Mouse (Mus musculus): Measurements from ENCODE around the gene Bcl2l10.
"Not testable (repeated sequence)": the region's sequence is repeated elsewhere in the genome, so short reads cannot be mapped to it uniquely, and the experiment has no call there.

Gene Bcl2l10

DNA sequence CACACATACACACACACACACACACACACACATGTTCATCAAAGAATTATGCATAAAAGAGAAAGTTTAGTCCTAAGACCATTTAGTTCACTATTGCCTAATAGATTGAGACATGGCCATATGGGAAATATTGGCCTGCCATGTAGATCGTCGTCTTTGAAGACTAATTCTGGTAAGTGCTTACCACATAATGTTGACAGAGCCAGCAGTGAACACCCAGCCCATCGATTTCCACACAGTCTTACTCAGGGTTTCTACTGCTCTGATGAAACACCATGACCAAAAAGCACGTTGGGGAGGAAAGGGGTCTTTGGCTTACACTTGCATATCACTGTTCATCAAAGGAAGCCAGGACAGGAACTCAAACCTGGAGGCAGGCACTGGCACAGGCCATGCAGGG lies 5.1 kb upstream of the Bcl2l10 start:
- DNase-seq (ENCODE audit: low read depth, low spot score): no peak

DNA sequence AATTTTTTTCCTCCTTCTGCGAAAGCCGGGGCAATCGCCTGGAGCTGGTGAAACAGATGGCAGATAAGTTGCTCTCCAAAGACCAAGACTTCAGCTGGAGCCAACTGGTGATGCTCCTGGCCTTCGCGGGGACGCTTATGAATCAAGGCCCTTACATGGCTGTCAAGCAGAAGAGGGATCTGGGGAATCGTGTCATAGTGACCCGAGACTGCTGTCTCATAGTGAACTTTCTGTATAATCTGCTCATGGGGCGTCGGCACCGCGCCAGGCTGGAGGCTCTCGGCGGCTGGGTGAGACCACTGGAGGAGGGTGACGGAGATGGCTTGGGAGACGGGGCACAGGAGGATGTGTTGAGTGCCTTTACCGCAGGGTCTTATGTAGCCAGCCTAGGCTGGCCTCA lies 508 bp downstream of the Bcl2l10 start:
- DNase-seq (ENCODE audit: low read depth, low spot score): no peak

DNA sequence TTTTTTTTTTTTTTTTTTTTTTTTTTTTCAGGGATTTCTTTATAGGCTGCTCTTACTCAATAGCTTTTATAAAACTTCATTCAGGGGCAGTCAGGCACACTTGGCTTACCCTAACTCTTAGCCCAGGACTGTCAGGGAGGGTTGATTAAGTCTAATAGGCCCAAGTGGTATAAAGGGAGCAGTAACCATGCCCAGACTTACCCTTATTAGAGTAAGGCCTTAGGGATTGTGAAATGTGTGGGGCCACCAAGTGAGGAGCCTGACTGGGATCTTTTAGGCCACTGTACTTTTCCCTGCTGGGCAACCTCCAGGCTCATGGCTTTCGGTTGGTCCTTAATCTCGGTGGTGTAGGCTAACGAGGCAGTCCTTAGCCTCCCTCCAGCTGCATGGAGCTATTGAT lies 1.1 kb downstream of the Bcl2l10 start:
- DNase-seq (ENCODE audit: low read depth, low spot score): no peak

DNA sequence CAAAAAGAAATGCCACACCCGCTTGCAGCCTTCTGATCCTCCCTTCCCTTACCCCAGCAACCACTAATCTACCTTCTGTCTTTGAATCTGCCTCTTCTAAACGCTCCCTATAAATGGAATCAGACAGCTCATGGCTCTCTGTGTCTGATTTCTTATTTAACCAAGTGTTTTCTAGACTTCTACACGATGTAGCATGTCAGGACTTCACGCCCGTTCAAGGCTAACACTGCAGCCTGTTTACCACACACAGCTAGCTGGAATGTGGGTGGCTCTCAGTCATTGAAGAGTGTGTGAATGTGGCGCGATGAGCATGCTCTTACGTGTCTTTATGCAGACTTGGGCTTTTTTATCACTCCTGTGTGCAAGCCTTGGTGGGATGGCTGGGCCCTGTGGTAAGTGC lies 5.5 kb downstream of the Bcl2l10 start:
- DNase-seq (ENCODE audit: low read depth, low spot score): no peak

DNA sequence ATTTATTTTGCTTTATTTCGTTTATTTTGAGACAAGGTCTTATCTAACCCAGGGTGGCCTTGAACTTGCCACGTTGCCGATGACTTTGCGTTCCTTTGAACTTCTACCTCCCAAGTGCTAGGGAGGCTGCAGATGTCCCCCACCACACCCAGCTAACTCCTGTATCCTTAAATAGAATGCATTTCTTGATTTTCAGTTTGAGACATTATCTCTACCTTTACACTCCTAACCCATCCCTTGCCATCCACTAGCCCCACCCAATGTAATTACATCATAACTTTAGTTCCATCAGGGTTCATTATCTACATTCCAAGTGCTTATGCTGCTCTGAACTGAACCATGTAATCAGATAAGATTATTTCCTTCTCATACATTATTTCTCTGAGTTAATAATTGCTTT lies 8.2 kb downstream of the Bcl2l10 start:
- no peak for DNase-seq (ENCODE audit: low read depth, low spot score)

DNA sequence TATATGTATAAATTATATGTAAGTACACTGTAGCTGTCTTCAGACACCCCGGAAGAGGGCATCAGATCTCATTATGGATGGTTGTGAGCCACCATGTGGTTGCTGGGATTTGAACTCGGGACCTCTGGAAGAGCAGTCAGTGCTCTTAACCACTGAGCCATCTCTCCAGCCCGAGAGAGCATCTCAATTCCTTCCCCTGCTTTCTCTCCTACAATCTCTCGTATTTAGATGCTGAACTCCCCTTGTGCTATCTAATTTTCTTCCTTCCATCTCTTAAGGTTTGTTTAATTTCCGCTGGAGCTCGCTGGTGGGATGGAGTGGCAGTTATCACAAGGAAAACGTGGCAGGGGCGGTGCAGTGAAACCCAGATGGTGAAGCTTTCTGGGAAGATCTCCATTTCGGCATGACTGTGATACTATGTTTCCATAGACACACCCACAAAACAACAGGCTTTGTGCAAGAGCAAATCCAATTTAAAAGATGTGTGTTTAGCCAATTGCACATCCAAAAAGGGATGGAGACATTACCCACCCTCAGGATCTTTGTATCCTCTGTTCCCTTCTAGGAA lies 9.6 kb downstream of the Bcl2l10 start:
- DNase-seq (ENCODE audit: low read depth, low spot score): no peak

DNA sequence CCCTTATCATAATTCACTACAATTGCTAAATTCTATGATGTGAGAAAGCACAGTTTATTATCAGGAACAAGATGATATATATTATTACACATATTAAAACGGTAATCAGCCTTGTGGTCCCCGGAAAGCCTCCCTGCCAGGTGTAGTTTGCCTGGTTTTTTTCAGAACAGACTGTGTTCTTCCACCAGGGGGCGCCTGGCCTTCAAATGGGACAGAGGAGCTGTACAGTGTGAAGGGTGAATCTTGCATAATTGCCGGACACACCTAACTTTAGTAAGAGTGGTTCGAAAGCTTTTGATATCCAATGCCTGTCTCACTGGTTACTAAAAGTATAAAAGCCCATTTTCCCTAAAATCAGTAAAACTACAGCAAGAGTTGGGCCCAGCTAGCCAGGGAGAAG lies 14.1 kb downstream of the Bcl2l10 start:
- DNase-seq (ENCODE audit: low read depth, low spot score): peak; percentile 44

DNA sequence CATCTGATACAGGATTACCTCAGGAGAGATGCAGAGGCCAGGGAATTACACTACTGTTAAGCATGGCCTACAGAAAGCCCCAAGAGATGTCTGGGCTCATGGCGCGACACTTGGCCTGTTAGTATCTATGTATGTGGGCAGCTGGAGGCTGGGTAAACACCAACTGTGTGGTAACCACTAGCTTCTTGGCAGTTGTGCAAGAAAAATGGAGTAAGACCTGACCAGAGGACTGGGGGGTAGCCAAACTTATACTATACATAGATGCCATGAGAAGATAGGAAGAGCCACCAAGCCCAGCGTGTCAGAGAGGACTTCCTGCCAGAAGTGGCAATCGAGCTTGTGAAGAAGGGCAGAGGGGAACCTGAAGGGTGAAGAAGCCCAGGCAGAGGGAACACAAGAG lies 14.6 kb downstream of the Bcl2l10 start:
- DNase-seq (ENCODE audit: low read depth, low spot score): no peak

DNA sequence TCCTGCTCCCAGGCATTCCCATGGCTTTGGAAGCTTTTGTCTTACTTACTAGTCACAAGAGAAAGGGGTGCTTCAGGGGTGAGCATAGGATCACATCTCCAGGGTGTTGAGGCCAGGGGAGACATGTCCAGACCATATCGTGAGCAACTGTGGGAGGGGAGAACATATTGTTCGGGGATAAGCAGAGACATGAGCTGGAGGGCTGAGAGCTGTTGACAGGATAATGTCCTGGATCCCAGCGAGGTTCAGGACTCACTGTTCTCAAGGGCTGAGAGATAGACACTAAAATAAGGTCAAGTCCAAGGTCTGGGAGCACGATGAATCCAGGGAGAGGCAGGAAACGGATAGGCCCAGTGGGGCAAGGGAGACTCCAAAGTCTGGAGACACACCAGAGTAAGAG lies 15.4 kb downstream of the Bcl2l10 start:
- no peak for DNase-seq (ENCODE audit: low read depth, low spot score)

DNA sequence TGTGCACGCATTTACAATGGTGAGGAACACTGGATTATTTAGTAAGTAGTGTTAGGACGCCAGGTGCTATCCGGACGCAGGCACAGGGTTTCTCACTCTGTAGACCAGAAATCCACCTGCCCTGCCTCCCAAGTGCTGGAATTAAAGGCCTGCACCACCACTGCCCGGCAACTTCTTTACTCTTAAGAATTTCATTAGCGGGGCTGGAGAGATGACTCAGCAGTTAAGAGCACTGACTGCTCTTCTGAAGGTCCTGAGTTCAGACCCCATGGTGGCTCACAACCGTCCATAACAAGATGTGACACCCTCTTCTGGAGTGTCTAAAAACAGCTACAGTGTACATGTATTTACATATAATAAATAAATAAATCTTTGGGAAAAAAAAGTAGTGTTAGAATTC lies 16.1 kb downstream of the Bcl2l10 start:
- not testable (repeated sequence) for DNase-seq (ENCODE audit: low read depth, low spot score)

DNA sequence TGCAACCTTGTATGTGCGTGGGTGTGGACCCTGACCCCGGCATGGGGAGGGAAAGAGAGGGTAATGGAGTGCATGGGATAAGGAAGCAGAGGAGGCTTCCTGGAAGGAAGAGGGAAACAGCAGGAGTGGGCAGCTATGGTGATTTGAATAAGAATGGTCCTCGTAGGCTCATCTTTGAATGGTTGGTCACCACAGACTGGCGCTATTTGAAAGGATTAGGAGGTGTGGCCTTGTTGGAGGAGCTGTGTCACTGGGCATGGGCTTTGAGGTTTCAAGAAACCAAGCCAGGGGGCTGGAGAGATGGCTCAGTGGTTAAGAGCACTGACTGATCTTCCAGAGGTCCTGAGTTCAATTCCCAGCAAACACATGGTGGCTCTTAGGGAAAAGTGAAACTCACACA lies 17.6 kb downstream of the Bcl2l10 start:
- DNase-seq (ENCODE audit: low read depth, low spot score): no peak

DNA sequence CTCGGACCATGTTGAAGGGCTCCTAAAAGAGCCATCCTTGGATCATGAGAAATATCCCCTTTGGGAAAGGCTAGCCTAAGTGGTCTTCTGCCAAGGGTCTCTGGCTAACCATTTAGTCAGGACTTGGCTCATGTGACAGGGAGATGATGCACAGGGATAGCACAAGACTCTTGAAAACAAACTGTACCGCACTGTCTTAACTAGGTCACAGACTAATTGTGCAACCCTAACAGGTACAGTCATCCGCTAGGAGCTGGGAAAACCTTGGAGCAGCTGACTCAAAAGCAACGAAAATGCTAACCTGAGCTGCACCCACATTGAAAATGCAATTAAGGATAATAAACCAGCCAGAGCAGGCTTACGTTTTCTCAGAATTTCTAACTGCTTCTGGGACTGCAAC lies 18.6 kb downstream of the Bcl2l10 start:
- DNase-seq (ENCODE audit: low read depth, low spot score): no peak

DNA sequence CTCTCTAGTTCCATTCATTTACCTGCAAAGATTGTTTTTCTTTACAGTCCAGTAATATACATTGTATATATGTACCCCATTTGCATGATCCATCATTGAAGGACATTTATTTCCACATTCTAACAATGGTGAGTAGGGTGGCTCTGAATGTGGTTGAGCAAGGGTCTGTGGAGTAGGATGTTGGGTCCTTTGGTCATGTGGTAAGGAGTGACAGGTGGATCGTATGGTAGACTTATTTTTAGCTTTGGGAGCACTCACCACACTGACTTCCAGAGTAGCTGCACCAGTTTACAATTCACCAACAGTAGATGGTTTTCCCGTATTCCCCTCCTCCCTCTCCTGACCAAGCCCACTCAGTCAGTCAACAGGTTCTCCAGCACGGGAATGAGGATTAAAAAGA lies 21.2 kb downstream of the Bcl2l10 start:
- DNase-seq (ENCODE audit: low read depth, low spot score): no peak

DNA sequence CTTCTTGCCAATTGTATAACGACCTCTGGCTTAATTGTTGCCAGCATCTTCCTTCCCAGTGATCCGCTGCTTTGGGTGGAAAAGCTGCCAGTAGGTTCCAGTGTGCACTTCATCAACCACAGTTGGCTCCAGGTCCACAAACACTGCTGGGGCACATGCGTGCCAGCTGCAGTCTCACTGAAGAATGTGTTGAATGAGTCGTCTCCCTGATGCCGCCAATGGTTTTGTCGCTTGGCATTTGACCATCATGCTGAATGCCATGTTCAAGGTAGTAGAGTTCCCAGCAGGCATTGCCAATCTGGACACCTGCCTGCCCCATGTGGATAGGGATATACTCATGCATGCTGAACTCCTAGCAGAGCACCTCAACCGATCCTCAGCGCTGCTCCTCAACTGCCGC lies 28.0 kb downstream of the Bcl2l10 start:
- no peak for DNase-seq (ENCODE audit: low read depth, low spot score)

DNA sequence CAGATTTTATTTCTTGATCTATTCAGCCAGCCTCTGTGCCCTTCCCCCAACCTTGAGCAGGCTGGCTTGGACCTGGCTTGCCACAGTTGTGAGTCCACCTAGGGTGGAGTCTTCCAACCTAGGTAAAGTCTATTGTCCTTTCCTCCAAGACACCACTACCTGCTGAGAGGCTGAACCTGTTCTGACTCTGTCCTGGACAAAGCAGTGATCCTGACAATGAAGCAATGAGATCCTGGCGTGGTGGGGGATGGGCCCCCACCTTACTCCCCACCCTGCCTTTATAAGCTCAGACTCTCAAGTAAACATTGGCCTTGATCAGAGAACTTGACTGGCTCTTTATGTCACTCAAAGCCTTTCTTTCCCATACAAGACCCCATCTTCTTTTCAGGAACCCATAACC lies 28.9 kb downstream of the Bcl2l10 start:
- DNase-seq (ENCODE audit: low read depth, low spot score): no peak

DNA sequence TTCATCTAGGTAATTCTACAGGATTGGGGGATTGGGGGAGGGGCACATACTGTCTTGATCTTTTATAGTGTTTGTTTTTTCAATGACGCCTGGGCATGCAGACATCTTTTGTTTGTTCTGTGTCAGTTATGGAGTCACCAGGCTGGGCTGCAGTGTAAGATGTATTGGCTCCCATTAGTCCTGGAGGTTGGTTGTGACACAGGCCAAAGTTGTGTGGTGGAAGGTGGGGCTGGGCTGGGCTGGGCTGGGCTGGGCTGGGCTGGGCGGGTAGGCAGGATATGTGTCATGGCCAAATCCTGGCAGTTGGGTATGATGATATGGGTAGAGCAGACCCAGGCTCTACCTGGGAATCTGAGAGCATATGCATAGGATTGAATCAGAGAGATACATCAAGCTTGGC lies 31.2 kb downstream of the Bcl2l10 start:
- no peak for DNase-seq (ENCODE audit: low read depth, low spot score)

DNA sequence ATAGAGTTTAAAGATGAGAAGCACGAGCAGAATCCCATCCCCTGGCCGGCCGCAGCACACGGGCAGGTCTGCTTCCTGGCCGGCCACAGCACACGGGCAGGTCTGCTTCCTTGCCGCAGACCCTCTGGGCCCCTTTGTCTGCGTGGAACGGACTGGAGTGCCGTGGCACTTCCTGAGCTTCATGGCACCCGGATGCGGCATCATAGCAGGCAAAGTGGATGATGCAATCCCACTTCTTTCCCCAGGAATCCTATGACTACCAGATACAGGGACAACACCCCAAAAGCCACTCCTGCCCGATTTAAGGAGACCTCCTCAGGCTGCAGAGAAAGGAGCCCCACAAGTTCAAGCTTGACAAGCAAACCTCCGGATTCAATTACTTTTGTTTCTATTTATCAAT lies 35.3 kb downstream of the Bcl2l10 start:
- no peak for DNase-seq (ENCODE audit: low read depth, low spot score)

DNA sequence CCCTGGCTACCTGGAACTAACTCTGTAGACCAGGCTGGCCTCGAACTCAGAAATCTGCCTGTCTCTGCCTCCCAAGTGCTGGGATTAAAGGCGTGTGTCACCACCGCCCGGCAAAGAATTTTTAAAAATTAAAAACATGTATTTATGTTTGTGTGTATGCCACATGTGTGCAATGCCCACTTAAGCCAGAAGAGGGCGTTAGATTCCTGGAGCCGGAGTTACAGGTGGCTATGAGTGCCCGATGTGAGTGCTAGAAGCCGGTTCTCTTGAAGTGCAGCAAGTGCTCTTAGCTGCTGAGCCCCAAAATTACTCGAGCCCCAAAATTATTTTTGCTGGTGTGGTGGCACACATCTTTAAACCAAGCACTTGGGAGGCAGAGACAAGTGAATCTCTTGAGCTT lies 36.2 kb downstream of the Bcl2l10 start:
- no peak for DNase-seq (ENCODE audit: low read depth, low spot score)

DNA sequence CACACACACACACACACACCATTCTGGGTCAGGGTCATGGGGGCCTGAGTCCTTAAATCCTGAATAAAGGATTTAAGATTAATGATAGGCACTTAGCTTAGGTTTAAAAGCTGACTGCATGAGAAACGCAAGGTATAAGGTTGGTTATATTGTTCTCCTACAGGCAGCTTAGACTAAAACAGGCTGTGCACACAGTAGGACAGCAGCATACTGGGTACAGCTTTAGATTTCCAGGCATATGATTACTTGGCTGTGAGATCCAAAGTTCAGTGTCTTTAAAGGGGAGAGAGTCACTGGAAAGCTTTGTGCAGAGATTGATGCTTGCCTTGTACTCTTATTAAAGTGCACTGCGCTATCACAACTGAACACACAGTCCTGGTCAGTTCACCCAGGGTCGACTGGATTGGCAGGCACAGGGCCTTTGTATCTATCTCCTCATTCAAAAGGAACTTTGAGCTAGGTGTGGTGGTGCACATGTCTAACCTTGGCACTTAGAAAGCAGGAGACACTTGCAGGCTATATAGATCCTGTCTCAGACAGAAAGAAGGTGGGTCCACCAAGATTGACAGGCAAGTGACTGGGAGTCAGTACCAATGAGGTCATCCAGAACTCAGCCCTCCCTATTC lies 36.9 kb downstream of the Bcl2l10 start:
- DNase-seq (ENCODE audit: low read depth, low spot score): no peak

DNA sequence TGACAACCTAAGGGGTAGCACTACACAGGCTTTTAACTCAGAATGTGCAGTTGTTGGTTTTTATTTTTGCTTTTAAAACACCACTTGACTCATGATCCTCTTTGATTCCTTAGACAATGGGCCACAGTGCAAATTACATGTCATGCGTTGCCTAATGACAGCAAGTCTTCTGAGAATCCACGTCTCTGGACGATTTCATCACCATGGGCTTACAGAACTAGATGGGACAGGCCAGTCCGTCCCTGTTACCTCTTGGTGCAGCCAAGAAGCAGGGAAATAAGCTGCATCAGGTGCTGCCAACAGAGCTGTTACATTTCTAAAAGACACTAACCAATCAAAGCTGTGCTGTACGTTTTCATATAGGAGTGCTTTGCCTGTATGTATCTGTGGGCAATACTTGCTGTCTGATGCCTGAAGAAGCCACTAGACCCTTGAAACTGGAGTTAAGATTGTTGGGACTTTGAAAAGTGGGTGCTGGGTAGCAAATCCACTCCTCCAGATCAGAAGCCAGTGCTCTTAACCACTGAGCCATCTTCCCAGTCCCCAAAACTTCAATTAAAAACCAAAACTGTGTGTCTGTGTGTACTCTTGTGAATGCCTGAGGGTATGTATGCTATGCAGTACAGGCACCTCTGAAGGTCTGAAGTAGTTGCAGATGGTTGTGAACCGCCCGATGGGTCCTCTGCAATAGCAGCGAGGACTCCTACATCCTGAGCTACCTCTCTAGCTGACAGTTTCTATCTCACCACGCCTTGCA lies 37.8 kb downstream of the Bcl2l10 start:
- DNase-seq (ENCODE audit: low read depth, low spot score): no peak

DNA sequence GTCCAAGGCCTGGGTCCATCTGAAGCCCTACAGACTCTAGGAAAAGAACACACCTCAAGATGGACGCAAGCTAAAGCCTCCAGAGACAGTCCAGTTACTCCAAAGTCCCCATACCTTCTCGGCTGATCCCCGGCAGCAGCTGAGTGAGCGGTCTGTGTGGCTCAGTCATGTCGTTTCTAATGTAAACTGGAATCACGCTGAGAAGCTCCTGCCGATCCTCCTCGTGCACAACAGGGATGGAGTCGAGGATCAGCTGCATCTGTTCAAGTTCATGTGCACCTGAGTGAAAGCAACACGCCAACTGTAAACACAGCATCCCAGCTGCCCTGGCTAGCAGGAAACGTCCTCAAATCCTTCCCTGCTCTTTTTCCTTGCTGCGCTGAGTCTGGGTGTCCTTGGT lies 45.7 kb downstream of the Bcl2l10 start:
- DNase-seq (ENCODE audit: low read depth, low spot score): no peak

DNA sequence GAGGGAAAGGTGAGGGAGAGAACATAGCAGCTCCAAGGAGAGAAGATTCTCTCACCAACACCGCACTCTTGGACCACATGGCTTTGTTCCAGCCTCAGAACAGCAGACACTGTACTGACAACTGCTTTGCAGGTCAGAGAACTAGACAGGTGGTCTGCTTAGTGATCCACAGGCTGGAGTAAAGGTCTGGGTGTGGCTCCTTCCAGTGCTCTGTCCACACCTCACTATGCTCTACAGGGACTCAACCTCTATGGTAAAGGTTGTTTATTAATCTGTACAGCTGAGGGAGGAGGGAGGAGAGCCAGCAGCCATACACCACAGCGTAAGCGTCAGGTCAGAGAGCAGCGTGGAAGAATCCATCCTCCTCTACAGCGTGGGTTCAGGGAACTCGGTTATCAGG lies 48.4 kb downstream of the Bcl2l10 start:
- DNase-seq (ENCODE audit: low read depth, low spot score): no peak

DNA sequence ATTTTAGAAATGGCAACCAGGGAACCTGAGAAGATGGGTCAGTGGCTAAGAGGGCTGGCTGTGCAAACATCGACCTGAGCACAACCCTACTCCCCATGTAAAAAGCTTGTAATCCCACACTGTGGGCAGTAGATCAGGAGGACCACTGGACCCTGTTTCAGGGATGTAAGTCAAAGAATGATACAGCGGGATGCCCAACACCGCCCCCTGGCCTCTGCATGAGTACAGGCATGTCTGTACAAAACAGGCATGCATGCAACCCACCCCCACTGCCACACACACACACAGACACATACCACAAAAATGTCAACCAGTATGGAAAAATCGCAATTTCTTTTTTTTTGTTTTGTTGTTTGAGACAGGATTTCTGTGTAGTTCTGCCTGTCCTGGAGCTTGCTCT lies 51.5 kb downstream of the Bcl2l10 start:
- no peak for DNase-seq (ENCODE audit: low read depth, low spot score)

All from embryo, embryonic 11.5 days (tissue).